Mouse (Mus musculus) adrenal gland, postnatal 36 days (tissue): ENCODE results near the gene Pcolce2. TPM values are rescaled to one million over a fixed set of nuclear protein-coding genes. Genes with fewer than 3 reads are reported as not detected.

Experiments used
- DNase-seq, 2 experiments: peaks; one replicate each; pipeline ENCODE4 v3.0.0; 2021; ENCODE audit warnings: mixed read lengths in 1 of 2
- total RNA-seq, 2 experiments: library from RNA; stranded (reverse); gene quantifications; 2 replicates each; pipeline ENCODE4 v1.2.3; 2021

Pcolce2 gene
- total RNA-seq, 2 experiments from 2014 or later: 5.8 to 6.1 TPM

- DNase-seq: no peak
These were observed 68.0 kb downstream of the Pcolce2 start for GRCm38 (mm10) chr9:95705371-95705770.

- DNase-seq: no peak
These were observed 71.5 kb downstream of the Pcolce2 start for GRCm38 (mm10) chr9:95708943-95709342.

DNA sequence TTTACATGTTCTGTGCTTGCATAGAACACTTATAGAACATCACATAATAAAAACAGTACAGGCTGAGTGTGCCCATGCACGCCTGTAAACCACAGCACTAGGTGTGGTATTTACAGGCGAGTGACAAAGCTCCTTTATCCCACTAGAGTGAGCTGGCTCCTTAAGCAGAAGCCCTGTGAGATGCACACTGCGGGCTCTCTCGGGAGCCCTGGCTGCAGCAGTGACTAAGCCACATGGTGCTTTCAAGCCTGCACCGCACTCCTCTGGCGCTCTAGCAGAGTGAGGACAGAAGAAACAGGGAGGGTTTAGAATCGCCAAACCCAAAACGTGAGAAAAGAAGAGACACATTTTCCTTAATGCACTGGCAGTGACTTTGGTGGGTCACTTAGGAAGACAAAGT, 75.2 kb downstream of the Pcolce2 start:
- DNase-seq: no peak

GRCm38 (mm10) chr9:95736238-95736637, 98.8 kb downstream of the Pcolce2 start:
- DNase-seq: no peak

- no peak for DNase-seq
These were observed 107.6 kb downstream of the Pcolce2 start for GRCm38 (mm10) chr9:95744845-95745613.

GRCm38 (mm10) chr9:95747298-95747697, 109.9 kb downstream of the Pcolce2 start:
- no peak for DNase-seq

Other genes with a start within 250 kb of the Pcolce2 start
- 10 to 100 TPM; 24.6 to 41.4 TPM for gene Chst2, start 230.9 kb upstream of the Pcolce2 start, total RNA-seq
- gene U2surp, start 125.6 kb upstream of the Pcolce2 start, total RNA-seq: 10 to 100 TPM; 54.8 to 57.3 TPM
- 1 to 10 TPM; 6.1 to 6.9 TPM for gene Paqr9, start 77.9 kb upstream of the Pcolce2 start, total RNA-seq
- 1 to 10 TPM; 2.9 to 4.1 TPM for gene Trpc1, start 112.8 kb downstream of the Pcolce2 start, total RNA-seq
- 10 to 100 TPM in 1 of 2 experiments, 1 to 10 TPM in 1; 3.9 to 10.0 TPM for gene Pls1, start 207.7 kb downstream of the Pcolce2 start, total RNA-seq
- gene Atr, start 220.0 kb downstream of the Pcolce2 start, total RNA-seq: 10 to 100 TPM; 15.6 to 16.0 TPM